Mouse (Mus musculus) adrenal gland, postnatal 4 days (tissue): ENCODE data around the gene Med28. TPM values are rescaled to one million over a fixed set of nuclear protein-coding genes. Genes with fewer than 3 reads are reported as not detected.

Source experiments
- DNase-seq, 2 experiments: peaks; one replicate each; pipeline ENCODE4 v3.0.0; 2021 to 2022; ENCODE audit warnings: low spot score in 2 of 2, mixed read lengths in 2 of 2
- long read RNA-seq, 2 experiments: library from polyadenylated mRNA; stranded (forward); transcript quantifications; one replicate each; pipeline ENCODE4 v2.0.0; 2021
- total RNA-seq, 2 experiments: library from RNA; stranded (reverse); gene quantifications; 2 replicates each; pipeline ENCODE4 v1.2.3; 2021

The Med28 gene
- 10 to 100 TPM; 89.3 to 94.4 TPM for total RNA-seq
- long read RNA-seq, experiment 1, full-length matches to known transcripts: 102 of 103 reads
- long read RNA-seq, experiment 1, partial matches to known transcripts: 0 of 103 reads
- long read RNA-seq, experiment 1, other reads (novel, unspliced or antisense): 1 of 103 reads
- long read RNA-seq, experiment 2, full-length matches to known transcripts: 106 of 107 reads
- long read RNA-seq, experiment 2, partial matches to known transcripts: 0 of 107 reads
- long read RNA-seq, experiment 2, other reads (novel, unspliced or antisense): 1 of 107 reads

DNA sequence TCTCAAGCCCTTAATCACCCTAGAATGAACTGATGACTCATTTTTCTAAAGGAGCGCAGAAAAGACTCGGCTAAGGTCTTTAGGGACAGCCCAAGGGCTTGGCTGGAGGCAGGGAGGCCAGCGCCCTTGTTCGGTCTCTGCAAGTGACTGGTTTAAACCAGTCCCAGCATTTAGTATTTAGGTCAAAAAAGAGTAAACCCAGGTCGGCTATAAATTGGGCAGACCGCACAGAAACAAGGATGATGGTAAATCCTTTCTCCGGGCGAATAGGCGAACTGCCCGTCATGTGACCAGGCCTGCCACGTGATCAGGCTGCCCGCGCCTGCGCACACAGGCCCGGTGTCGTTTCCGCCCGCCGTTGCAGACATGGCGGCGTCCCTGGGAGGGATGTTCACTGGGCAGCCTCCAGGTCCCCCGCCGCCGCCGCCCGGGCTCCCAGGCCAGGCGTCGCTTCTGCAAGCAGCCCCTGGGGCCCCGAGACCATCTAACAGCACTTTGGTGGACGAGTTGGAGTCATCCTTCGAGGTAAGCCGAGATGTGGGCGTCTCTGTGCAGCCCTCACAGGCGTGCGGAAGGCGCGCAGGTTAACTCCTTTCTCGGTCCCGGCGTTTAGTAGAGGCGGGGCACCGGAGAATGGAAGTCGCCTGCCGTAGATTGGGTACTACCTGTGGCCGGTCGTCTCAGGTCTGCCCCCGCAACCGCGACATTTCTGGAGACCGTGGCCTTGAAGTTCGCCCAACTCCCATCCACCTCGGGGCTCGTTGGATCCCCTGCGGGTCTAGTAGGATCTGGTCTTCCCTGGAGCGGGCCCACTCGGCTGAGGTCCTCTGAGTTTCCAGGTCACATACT is at the start of gene Med28:
Gene Med28 (plus strand): TSS at position 270 of the 849 bp plus-strand sequence.
- peak; percentile 89 to 95 for DNase-seq

DNA sequence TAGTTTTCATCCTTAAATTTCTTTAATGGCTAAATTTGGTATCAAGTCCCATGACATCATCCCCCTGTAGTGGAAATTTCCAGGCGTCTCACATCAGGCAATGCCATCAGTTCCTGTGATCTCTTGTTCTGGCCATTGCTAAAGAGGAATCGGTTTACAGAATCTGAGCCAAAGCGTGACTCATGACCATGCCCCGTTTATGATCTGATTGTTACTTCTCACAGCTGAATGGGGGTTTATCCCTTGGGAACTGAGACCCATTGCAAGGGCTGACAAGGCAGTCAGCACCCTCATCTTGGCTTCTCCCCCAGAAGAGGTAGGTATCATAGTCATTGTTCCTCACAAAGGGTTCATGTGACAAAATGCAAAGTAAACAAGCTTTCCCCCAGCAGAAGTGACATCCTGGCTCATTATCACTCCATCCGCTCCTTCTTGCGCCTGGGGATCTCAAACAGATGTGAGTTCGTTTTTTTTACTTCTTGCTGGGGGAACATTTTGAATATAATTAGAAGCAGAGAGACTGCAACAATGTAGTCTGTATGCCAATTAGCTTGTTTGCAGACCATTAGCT is 47.1 kb upstream of the Med28 start:
- DNase-seq: no peak

- no peak for DNase-seq
These were observed 46.5 kb upstream of the Med28 start for GRCm38 (mm10) chr5:45473521-45473920.

DNA sequence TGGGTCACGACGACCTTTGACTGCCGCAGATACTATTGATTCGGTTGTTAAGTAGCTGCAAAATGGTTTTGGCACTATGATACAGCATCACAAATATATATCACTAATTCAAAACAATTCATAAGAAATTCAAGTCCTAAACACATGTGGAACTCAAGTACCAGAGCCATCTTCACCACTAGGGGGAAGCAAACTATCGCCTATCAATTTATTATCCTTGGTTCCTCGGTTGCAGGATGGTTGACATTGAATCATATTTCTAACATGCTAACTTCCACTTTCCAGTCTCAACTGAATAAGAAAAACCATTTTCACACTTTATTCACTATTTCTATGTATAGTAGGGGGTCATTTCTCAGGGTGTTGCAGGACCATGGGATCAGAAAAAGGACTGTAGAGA is 45.8 kb upstream of the Med28 start:
- no peak for DNase-seq

- DNase-seq: no peak
These were observed 45.3 kb upstream of the Med28 start for GRCm38 (mm10) chr5:45474758-45475157.

DNA sequence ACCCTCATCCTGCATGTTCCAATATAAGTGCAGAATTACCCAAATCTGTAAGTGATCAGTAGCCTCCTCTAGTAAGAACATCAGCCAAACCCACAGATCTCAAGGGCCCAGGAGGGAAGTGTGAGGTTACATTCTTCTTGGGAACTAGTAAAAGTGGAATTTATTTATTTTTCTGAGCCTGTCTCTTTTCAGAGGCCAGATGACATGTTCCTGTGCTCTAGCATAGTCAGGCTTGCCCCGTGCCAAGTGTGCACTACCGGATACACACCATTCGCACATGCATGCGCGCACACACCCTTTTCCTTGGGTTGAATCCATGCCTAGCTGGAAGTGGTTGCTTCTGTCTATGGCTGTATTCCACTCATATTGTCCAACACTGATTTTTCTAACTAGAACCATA is 44.3 kb upstream of the Med28 start:
- no peak for DNase-seq

DNA sequence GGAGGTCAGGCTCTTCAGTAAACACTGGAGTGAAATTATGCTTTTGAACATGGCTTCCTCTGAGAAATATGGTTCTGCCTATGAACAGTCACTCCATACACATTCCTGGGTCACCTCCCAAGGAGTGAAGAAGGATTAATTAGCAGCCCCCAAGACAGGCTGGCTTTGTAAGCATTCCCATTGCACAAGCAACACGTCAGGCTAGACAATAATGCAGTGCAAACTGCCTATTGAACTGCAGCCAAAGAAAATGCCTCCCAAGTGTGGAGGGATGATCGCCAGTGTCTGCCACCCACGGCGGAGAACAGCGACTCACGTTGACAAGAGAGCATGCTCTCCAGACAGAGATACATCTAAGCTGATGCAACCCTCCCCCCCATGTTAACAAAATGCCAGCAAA is 43.7 kb upstream of the Med28 start:
- DNase-seq: no peak

DNA sequence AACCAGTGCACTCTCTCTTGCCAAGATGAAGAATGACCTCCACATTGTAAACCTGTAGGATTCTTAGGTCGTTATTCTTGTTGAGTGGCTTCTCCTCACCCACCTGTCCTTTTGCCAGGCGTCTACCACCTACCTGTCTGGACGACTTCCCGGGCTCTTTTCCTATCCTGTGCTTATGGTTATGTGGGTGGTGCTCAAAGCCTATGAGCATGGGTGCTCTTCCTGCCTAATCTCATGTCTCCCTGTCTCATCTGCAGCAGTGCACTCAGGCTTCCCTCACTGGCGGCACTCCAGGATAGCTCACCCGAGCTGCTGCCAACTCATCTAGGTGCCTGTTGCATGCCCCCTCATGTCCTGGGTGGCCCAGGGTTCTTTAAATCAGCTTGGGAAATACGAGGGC is 42.4 kb upstream of the Med28 start:
- DNase-seq: no peak

DNA sequence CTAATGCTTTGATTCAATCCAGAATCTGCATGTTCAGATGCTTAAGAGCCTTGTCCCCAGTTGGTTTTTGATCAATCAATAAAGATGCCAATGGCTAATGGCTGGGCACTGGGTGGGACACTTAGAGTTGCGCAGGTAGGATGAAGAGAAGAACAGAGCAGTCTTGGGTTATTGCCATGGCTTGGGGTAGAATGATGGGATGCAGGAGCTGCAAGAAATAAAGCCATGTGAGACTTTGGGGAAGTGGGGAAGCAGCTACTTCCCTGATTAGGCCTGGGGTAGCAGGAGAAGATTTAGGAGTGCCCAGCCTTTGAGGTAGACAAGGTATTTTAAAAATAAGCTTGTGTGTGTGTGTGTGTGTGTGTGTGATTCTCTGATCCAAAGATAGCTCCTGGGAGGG is 40.0 kb upstream of the Med28 start:
- no peak for DNase-seq

DNA sequence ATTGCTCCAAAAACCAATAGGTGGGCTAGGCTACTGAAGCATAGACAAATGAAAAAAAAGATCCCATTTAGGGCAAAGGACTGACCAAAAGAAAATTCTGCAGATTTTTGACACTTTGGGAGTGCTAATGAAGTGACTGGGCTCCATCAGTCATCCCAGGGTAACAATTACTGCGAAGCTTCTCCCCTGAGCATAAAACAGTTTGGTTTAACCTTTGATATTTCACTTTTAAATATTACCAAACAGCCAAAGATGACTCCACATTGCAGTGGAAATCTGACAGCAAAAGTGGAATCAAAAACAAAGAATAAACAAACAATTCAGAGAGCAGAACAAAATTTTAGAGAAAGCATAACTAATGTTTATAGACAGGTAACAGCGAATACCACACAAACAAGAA is 38.9 kb upstream of the Med28 start:
- DNase-seq: no peak

DNA sequence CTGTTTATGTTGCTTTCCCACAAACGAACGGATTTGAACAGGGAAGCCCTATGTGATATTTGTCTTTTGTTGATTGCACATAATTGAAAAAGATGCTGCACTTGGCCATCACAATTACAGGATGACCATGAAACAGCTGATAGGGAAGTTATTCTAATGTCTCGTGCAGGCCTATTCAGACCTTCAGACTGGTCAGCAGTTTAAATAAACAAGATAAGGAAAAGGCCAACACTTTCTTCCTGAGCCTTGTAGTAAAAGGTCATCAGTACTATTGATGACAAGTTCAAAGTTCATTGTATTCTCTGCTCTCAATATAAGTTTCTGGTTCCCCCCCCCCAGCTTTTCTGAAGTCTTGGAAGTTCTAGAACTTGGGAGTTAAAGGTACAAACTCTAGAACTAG is 37.4 kb upstream of the Med28 start:
- DNase-seq: no peak

- no peak for DNase-seq
These were observed 36.4 kb upstream of the Med28 start for GRCm38 (mm10) chr5:45483654-45484053.

DNA sequence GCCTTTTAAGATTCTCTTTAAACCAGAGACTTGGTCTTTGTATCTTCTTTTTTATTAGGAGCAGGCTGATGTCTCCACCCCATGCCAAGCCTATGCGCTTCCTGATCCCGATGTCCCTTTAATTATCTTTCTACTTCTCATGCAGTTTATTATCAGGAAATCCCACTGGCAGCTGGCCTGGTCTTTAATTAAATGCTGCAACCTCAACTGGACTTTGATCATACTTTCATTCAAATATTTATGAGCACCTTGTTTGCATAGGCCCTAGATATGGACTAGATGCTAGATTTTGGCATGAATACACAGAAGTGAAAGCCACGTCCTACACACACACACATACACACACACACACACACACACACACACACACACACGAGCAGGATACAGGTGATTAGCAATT is 28.3 kb upstream of the Med28 start:
- no peak for DNase-seq

DNA sequence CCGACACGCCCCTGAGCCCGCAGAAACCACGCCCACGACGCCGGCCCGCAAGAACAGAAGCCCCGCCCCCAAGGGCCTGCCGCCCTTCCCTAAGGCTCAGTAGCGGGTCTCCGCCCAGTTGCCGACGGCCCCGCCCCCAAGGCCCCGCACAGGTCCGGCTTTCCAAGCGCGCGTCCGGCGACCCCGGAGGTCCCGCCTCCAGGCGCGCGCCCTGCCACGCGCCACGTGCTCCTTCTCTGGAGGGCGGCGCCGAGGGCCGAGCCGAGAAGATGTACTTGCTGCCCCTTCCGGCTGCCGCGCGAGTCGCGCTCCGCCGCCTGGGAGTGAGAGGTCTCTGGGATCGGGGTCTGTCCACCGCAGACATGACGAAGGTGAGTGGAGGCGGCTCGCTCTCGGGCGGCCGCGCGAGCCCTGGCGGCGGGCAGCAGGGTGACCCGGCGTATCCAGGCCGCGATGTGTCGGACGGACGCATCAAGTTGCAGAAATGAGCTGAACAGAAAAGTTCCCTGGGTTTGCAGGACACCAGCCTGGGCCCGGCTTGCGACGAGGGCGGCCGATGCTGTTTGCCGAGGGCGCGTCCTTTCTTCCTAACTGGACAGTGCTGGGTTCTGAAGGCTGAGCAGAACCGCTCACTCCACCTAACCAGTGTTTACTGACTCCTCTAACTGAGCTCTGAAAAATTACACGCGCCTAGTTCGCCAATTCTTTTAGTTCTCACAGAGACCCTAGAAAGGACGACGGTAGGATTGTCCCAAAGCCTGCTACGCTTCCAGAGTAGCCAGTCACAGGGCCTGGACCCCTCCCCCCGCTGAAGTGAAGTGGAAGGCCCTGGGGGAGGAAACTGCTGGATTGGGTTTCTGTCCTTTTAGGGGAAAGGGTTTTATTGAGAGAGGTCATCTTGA is 26.6 kb upstream of the Med28 start, which contains the start of gene Lap3:
Gene Lap3 (plus strand): TSS at position 184 of the 902 bp plus-strand sequence.
- peak; percentile 96 to 99 for DNase-seq

- no peak for DNase-seq
These were observed 25.8 kb upstream of the Med28 start for GRCm38 (mm10) chr5:45494093-45494755.

- DNase-seq: no peak
These were observed 24.5 kb upstream of the Med28 start for GRCm38 (mm10) chr5:45495429-45495975.

DNA sequence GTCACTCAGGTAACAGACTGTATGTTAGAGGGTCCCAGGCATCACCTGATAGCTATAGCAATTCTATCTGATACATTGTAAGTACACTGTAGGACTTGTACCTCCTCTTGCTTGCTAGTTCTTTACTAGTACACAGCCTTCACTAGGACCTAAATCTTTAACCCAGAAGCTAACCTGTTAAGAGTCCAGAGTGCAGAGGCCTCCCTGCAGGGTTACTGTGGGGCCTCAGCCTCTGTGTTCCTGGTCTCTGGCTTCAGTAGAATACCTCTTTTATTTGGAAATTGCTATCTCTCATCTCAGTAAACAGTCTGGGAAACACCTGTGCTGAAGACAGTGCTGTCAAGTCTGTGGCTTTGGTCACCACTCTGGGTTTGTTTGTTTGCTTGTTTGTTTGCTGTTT is 24.0 kb upstream of the Med28 start:
- no peak for DNase-seq

GRCm38 (mm10) chr5:45496479-45496878 is 23.6 kb upstream of the Med28 start:
- DNase-seq: no peak

GRCm38 (mm10) chr5:45496930-45497550 is 23.0 kb upstream of the Med28 start:
- no peak for DNase-seq

DNA sequence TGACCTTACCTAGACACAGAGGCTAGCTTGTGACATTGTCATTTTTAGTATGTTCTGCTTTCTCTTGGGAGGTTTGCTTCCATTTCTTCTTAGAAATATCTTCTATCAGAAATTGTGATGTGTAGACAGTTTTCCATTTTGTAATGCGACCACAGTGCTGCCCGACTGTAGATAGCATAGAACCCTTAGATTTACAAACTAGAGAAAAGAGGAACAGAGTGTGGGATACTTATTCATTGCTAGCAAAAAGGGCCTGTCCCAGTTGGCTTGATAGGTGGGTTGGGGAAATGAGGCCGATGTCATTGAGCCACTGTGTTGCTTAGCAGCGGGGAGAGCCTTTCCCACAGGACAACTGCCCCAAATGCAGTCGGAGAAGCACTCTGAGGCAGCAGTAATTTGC is 22.5 kb upstream of the Med28 start:
- DNase-seq: no peak
